14 mouse cellular contexts compared by ENCODE assay signal in genomic region chr8:114573747-114574093, GRCm38 (mm10).
"Had no signal": no experiment of that assay in that cellular context is flagged by ENCODE, and none has a peak within 500 bp of the region (broad histone marks: within the 10 kb centered on the region; RNA-seq: fewer than 3 reads in every experiment).

No protein-coding gene starts in this region.

- H3K4me1 ChIP-seq: midbrain, embryonic 10.5 days; midbrain, embryonic 12.5 days; neural tube, embryonic 12.5 days; stomach, embryonic 15.5 days had no signal

- DNase-seq: lung, adult 18-20 months; lung, embryonic 14.5 days; lung, postnatal 10 days; lung, postnatal 4 days; midbrain, embryonic 14.5 days; right cerebral cortex, postnatal 14 days; thymus, adult 2 months; thymus, postnatal 25 days; thymus, postnatal 4 days had no signal

- H3K9ac ChIP-seq: lung, embryonic 14.5 days; midbrain, embryonic 12.5 days; neural tube, embryonic 12.5 days; stomach, embryonic 15.5 days had no signal

- H3K27me3 ChIP-seq: midbrain, embryonic 12.5 days; neural tube, embryonic 12.5 days; stomach, embryonic 15.5 days had no signal

- H3K27ac ChIP-seq: midbrain, embryonic 10.5 days; midbrain, embryonic 12.5 days; neural tube, embryonic 12.5 days; stomach, embryonic 15.5 days; stomach, postnatal 0 days had no signal

- H3K4me3 ChIP-seq: midbrain, embryonic 10.5 days; midbrain, embryonic 12.5 days; neural tube, embryonic 12.5 days; stomach, embryonic 15.5 days had no signal

- H3K36me3 ChIP-seq: midbrain, embryonic 12.5 days; neural tube, embryonic 12.5 days; stomach, embryonic 15.5 days had no signal

- H3K4me2 ChIP-seq: lung, embryonic 14.5 days; midbrain, embryonic 12.5 days; neural tube, embryonic 12.5 days; stomach, embryonic 15.5 days had no signal

- H3K9me3 ChIP-seq: stomach, embryonic 15.5 days had no signal
